Mouse (Mus musculus): ENCODE results near the gene Foxb1.

DNA sequence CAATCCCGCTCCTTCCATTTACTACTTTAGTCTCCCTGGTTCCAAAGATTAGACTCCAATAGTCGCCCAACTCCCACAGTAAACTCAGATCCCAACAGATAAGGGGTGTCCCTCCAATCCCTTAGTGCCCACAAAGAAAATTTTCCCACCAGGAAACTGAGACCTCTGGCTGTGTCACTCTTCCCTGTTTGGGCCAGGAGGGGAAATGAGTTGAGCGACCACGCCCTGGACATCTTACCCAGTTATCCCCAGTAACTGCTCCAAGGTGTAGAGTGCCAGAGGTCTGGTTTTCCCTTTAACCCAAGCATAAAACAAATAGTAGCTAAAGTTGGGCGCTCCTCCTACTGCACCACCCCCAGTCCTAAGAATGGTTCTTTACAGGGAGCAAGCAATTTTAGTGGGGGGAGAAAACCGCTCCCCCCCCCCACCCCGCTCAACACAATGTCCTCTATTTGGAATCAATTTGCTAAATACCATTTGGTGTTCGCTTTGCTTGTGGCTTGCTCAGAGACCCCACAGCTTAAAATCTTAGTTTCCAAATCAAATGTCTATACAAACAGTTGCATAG, 4.8 kb upstream of the Foxb1 start:
- TF ChIP-seq CTCF (conservative IDR thresholded peaks at IDR 0.05; ENCODE audit: low read length), result no peak
- TF ChIP-seq NANOG (IDR thresholded peaks at IDR 0.05; ENCODE audit: borderline replicate concordance, low read length), result no peak

All from E14TG2a.4 (cell line).